Mouse (Mus musculus): ENCODE measurements around the gene St8sia4. TPM values are rescaled to one million over a fixed set of nuclear protein-coding genes. Genes with fewer than 3 reads are reported as not detected.

St8sia4 gene
- total and polyA plus RNA-seq, 2 experiments: 0.06 to 1.6 TPM

GRCm38 (mm10) chr1:95655564-95655963 is 11.8 kb downstream of the St8sia4 start:
- no peak for DNase-seq (ENCODE audit: extremely low read depth, low read depth, low spot score)
- H3K27ac ChIP-seq (replicated peaks; ENCODE audit: insufficient read depth, low read depth, low read length): no peak overlapping the region
- H3K79me2 ChIP-seq (ENCODE audit: control insufficient read depth, insufficient read depth, low read length): no peaks in the 10 kb centered on the region
- 80% methylated on average over 9 of the region's 9 CpGs for WGBS
- H3K4me3 ChIP-seq (ENCODE audit: insufficient read depth, low read depth, low read length): no peak overlapping the region
- TF ChIP-seq CTCF (IDR thresholded peaks at IDR 0.05; ENCODE audit: low read depth, low read length) (no peak), POLR2A (IDR thresholded peaks at IDR 0.05; ENCODE audit: extremely low read depth, insufficient read depth, low read length) (no peak)
- H3K9ac ChIP-seq (ENCODE audit: low read depth, low read length): no peak overlapping the region
- no peaks in the 10 kb centered on the region for H3K27me3 ChIP-seq (ENCODE audit: control insufficient read depth, insufficient read depth, low read length)
- H3K36me3 ChIP-seq (ENCODE audit: control insufficient read depth, insufficient read depth, low read length): no peaks in the 10 kb centered on the region
- no peaks in the 10 kb centered on the region for H3K4me1 ChIP-seq (ENCODE audit: control insufficient read depth, insufficient read depth, low read length)

DNA sequence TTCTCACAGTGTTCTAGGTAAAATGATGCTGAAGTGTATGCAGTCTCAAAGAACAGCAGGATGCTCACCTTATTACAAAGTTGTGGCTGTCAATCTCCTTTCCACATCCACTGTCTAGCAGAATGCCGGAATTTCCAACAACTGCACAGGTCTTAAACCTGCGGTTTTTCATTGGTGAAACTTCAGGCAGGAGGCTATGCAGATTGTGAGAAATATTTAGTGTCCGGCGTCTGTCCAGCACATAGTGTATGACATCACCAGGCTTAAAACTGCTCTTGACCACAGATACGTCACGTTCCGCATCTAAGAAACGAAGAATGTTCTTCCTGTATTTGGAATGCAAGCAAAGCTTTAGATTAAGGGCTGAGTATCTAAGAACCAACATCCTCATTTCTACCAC is 13.9 kb downstream of the St8sia4 start:
- no peaks in the 10 kb centered on the region for H3K36me3 ChIP-seq (ENCODE audit: control insufficient read depth, insufficient read depth, low read length)
- H3K4me1 ChIP-seq (ENCODE audit: control insufficient read depth, insufficient read depth, low read length): no peaks in the 10 kb centered on the region
- H3K4me3 ChIP-seq (ENCODE audit: insufficient read depth, low read depth, low read length): no peak overlapping the region
- no peaks in the 10 kb centered on the region for H3K27me3 ChIP-seq (ENCODE audit: control insufficient read depth, insufficient read depth, low read length)
- no peaks in the 10 kb centered on the region for H3K79me2 ChIP-seq (ENCODE audit: control insufficient read depth, insufficient read depth, low read length)
- WGBS: 83% methylated on average over 8 of the region's 8 CpGs
- TF ChIP-seq CTCF (IDR thresholded peaks at IDR 0.05; ENCODE audit: low read depth, low read length) (no peak), POLR2A (IDR thresholded peaks at IDR 0.05; ENCODE audit: extremely low read depth, insufficient read depth, low read length) (no peak)
- no peak overlapping the region for H3K9ac ChIP-seq (ENCODE audit: low read depth, low read length)
- H3K27ac ChIP-seq (replicated peaks; ENCODE audit: insufficient read depth, low read depth, low read length): no peak overlapping the region
- no peak for DNase-seq (ENCODE audit: extremely low read depth, low read depth, low spot score)

GRCm38 (mm10) chr1:95644292-95644691 is 23.1 kb downstream of the St8sia4 start:
- TF ChIP-seq POLR2A (IDR thresholded peaks at IDR 0.05; ENCODE audit: extremely low read depth, insufficient read depth, low read length) (no peak), CTCF (IDR thresholded peaks at IDR 0.05; ENCODE audit: low read depth, low read length) (no peak)
- no peaks in the 10 kb centered on the region for H3K36me3 ChIP-seq (ENCODE audit: control insufficient read depth, insufficient read depth, low read length)
- H3K79me2 ChIP-seq (ENCODE audit: control insufficient read depth, insufficient read depth, low read length): no peaks in the 10 kb centered on the region
- 57% methylated on average over 2 of the region's 2 CpGs for WGBS
- H3K4me3 ChIP-seq (ENCODE audit: insufficient read depth, low read depth, low read length): no peak overlapping the region
- no peak overlapping the region for H3K9ac ChIP-seq (ENCODE audit: low read depth, low read length)
- no peaks in the 10 kb centered on the region for H3K27me3 ChIP-seq (ENCODE audit: control insufficient read depth, insufficient read depth, low read length)
- no peaks in the 10 kb centered on the region for H3K4me1 ChIP-seq (ENCODE audit: control insufficient read depth, insufficient read depth, low read length)
- DNase-seq (ENCODE audit: extremely low read depth, low read depth, low spot score): no peak
- H3K27ac ChIP-seq (replicated peaks; ENCODE audit: insufficient read depth, low read depth, low read length): no peak overlapping the region

- 92% methylated on average over 3 of the region's 3 CpGs for WGBS
- H3K4me1 ChIP-seq (ENCODE audit: control insufficient read depth, insufficient read depth, low read length): no peaks in the 10 kb centered on the region
- H3K9ac ChIP-seq (ENCODE audit: low read depth, low read length): no peak overlapping the region
- no peak for TF ChIP-seq CTCF (IDR thresholded peaks at IDR 0.05; ENCODE audit: low read depth, low read length)
- no peak for TF ChIP-seq POLR2A (IDR thresholded peaks at IDR 0.05; ENCODE audit: extremely low read depth, insufficient read depth, low read length)
- H3K79me2 ChIP-seq (ENCODE audit: control insufficient read depth, insufficient read depth, low read length): no peaks in the 10 kb centered on the region
- no peak overlapping the region for H3K27ac ChIP-seq (replicated peaks; ENCODE audit: insufficient read depth, low read depth, low read length)
- no peak overlapping the region for H3K4me3 ChIP-seq (ENCODE audit: insufficient read depth, low read depth, low read length)
- H3K36me3 ChIP-seq (ENCODE audit: control insufficient read depth, insufficient read depth, low read length): no peaks in the 10 kb centered on the region
- no peaks in the 10 kb centered on the region for H3K27me3 ChIP-seq (ENCODE audit: control insufficient read depth, insufficient read depth, low read length)
- DNase-seq (ENCODE audit: extremely low read depth, low read depth, low spot score): no peak
These were observed 28.4 kb downstream of the St8sia4 start for GRCm38 (mm10) chr1:95639001-95639400.

DNA sequence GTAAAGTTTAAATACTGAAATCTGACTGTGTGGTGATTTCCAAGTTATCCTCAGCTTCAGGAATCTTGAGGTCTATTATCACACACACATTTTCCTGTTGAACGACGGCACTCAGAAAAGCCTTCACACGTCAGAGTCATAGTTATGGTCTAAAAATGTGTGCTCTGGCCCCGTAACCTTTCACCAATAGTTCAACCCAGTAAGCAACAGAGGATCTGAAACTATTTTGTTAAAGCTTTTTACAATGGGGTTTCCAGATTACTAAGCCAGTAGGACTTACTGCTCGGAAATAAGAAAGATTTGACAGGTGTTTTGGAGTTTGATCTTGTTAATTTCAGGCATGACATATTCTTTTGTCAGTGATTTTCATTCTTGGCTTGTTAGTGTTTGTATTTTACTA is 43.0 kb downstream of the St8sia4 start:
- Histone ChIP-seq H3K4me3 (ENCODE audit: insufficient read depth, low read depth, low read length) (no peak overlapping the region), H3K27me3 (ENCODE audit: control insufficient read depth, insufficient read depth, low read length) (no peaks in the 10 kb centered on the region), H3K9ac (ENCODE audit: low read depth, low read length) (no peak overlapping the region), H3K27ac (replicated peaks; ENCODE audit: insufficient read depth, low read depth, low read length) (no peak overlapping the region), H3K36me3 (ENCODE audit: control insufficient read depth, insufficient read depth, low read length) (no peaks in the 10 kb centered on the region), H3K4me1 (ENCODE audit: control insufficient read depth, insufficient read depth, low read length) (no peaks in the 10 kb centered on the region), H3K79me2 (ENCODE audit: control insufficient read depth, insufficient read depth, low read length) (no peaks in the 10 kb centered on the region)
- peak; percentile 4 for DNase-seq (ENCODE audit: extremely low read depth, low read depth, low spot score)
- TF ChIP-seq CTCF (IDR thresholded peaks at IDR 0.05; ENCODE audit: low read depth, low read length) (no peak), POLR2A (IDR thresholded peaks at IDR 0.05; ENCODE audit: extremely low read depth, insufficient read depth, low read length) (no peak)
- 74% methylated on average over 5 of the region's 5 CpGs for WGBS

GRCm38 (mm10) chr1:95618647-95619046 is 48.7 kb downstream of the St8sia4 start:
- peak; percentile 6 for DNase-seq (ENCODE audit: extremely low read depth, low read depth, low spot score)
- TF ChIP-seq CTCF (IDR thresholded peaks at IDR 0.05; ENCODE audit: low read depth, low read length) (no peak), POLR2A (IDR thresholded peaks at IDR 0.05; ENCODE audit: extremely low read depth, insufficient read depth, low read length) (no peak)
- Histone ChIP-seq H3K9ac (ENCODE audit: low read depth, low read length) (no peak overlapping the region), H3K4me3 (ENCODE audit: insufficient read depth, low read depth, low read length) (no peak overlapping the region), H3K27ac (replicated peaks; ENCODE audit: insufficient read depth, low read depth, low read length) (no peak overlapping the region), H3K36me3 (ENCODE audit: control insufficient read depth, insufficient read depth, low read length) (no peaks in the 10 kb centered on the region), H3K4me1 (ENCODE audit: control insufficient read depth, insufficient read depth, low read length) (no peaks in the 10 kb centered on the region), H3K79me2 (ENCODE audit: control insufficient read depth, insufficient read depth, low read length) (no peaks in the 10 kb centered on the region), H3K27me3 (ENCODE audit: control insufficient read depth, insufficient read depth, low read length) (no peaks in the 10 kb centered on the region)
- 49% methylated on average over 3 of the region's 3 CpGs for WGBS
